Mouse (Mus musculus): ENCODE data around the gene Sik3. TPM values are rescaled to one million over a fixed set of nuclear protein-coding genes. Genes with fewer than 3 reads are reported as not detected.
"Not testable (repeated sequence)": the region's sequence is repeated elsewhere in the genome, so short reads cannot be mapped to it uniquely, and the experiment has no call there.

Gene Sik3
- polyA plus RNA-seq, 1 experiment from 2014 or later = 3.9 TPM

DNA sequence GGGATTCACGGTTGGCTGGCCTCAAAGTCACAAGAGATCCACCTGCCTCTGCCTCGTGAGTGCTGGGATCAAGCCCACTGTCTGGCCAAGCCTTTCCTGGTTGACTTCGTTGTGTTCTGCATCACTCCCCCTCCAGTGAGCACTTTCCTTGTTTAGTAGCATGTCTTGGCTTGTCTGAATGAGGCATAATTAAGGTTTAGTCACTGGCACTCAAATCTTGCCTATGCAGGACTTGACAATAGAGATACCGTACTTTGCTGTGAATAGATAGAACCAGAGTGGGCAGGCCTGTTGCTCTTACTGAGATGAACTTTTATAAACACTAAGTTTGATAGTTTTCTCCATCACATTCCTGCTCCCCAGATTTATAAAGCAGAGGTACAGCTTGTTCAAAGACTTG lies 56.4 kb downstream of the Sik3 start:
- 84% methylated on average over 4 of the region's 4 CpGs for WGBS
- H3K9me3 ChIP-seq (replicated peaks) = no peaks in the 10 kb centered on the region
- H3K4me3 ChIP-seq = no peak overlapping the region
- no peaks in the 10 kb centered on the region for H3K36me3 ChIP-seq
- no peak for DNase-seq (ENCODE audit: low spot score)
- no peak overlapping the region for H3K27ac ChIP-seq (replicated peaks)
- H3K4me1 ChIP-seq = peaks cover 14% of the 10 kb centered on the region; the same call in 1 of the 2 replicates
- no peaks in the 10 kb centered on the region for H3K27me3 ChIP-seq (ENCODE audit: low read depth, poor library complexity, severe bottlenecking)

DNA sequence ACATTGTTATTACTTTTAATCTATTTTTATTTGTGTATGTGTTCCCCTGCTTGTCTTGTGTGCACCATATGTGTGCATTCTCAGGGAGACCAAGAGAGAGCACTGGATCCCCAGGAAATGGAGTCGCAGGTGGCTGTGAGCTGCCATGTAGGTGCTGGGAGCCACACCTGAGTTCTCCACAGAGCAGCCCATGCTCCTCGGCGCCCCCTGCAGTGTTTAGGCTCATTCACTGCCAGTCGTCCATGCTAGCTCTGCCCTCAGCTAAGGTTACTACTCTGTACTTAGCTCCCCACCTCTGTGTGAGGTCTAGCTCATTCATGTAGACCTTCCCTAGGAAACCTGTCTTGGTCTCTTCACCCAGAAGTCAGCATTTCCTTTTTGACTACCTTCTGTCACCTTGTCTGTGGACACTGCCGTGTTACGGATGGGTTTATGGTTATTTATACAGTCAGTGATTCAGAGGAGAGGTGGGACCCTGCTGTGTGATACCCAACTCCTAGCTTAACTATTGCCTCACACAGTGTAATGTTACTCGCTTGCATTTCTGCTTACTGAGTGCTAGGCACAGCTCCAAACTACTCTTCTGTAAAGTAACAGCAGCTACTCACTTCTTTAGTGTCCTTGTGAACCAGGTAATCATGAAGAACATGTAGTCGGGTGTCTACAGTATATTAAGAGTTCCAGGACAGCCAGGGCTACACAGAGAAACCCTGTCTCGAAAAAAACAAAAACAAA lies 59.6 kb downstream of the Sik3 start:
- Histone ChIP-seq H3K9me3 (replicated peaks) (no peaks in the 10 kb centered on the region), H3K4me1 (peaks cover 13% of the 10 kb centered on the region; the same call in 1 of the 2 replicates), H3K4me3 (no peak overlapping the region), H3K36me3 (no peaks in the 10 kb centered on the region), H3K27ac (replicated peaks) (no peak overlapping the region), H3K27me3 (ENCODE audit: low read depth, poor library complexity, severe bottlenecking) (no peaks in the 10 kb centered on the region)
- WGBS = 73% methylated on average over 9 of the region's 9 CpGs
- no peak for DNase-seq (ENCODE audit: low spot score)

DNA sequence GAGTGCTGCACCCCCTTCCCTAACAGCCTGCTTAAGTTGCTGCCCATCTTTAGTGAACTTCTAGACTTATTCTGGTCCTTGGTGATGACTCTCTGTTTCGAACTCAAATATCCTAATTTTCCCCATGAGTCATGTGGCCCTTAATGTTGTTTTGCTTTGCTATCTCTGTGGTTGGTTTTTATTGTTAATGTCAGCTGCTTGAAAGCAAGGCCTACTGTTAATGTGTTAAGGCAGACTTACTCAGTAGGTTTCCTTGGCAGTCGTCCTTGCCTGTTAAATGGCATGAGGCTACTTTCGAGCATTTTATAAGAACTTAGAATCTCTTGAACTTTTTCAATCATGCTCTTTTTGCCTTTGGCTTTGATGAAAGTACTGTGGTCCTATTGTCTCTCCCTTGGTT lies 60.8 kb downstream of the Sik3 start:
- H3K9me3 ChIP-seq (replicated peaks) = no peaks in the 10 kb centered on the region
- no peaks in the 10 kb centered on the region for H3K27me3 ChIP-seq (ENCODE audit: low read depth, poor library complexity, severe bottlenecking)
- H3K4me1 ChIP-seq = 0 out of 2 replicates have a peak, but pooled peaks cover 6% of the 10 kb centered on the region
- no peak overlapping the region for H3K27ac ChIP-seq (replicated peaks)
- no peak for DNase-seq (ENCODE audit: low spot score)
- no peak overlapping the region for H3K4me3 ChIP-seq
- WGBS = 88% methylated on average over 3 of the region's 3 CpGs
- H3K36me3 ChIP-seq = no peaks in the 10 kb centered on the region

DNA sequence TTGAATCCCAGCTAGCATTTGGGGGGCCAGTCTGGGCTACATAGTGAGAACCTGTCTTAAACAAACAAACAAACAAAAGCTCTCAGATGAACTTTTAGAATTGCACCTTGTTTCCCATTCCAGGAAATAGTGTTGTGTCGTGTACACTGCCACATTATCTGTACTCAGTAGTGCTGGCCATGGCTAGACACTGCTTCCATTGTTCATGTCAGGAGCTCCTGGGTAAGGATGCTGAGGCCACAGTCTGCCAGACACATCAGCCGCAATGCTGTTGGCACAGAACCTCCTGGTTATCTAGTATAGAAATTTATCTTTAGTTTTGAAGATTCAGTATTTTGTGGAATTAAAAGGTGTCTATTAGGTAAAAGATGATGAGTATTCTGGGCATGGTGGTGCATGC lies 63.0 kb downstream of the Sik3 start:
- no peak for DNase-seq (ENCODE audit: low spot score)
- WGBS = 90% methylated on average over 2 of the region's 2 CpGs

DNA sequence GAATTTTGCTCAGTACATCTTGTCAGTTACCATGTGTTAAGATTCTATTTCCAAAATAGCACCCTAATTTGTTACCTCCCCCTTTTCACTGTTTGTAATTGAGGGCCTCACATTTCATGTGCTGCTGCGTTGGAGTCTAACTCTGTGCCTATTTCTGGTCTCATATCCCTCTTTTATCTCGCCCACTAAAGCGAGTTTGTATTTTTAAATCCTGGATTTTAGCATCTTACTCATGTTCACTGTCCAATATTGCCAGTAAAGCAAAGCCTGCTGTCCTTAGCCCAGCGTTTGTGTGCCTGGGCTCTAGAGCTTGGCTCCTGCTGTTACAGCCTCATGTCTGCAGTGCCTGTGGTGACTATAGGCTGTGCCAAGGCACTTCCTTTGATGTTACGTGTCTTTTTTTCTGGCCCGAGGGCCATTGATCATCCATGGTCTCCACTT lies 69.8 kb downstream of the Sik3 start:
- WGBS = 83% methylated on average over 6 of the region's 6 CpGs
- DNase-seq (ENCODE audit: low spot score) = no peak

More for the DNA sequence above, 63.0 kb downstream of the Sik3 start:
- Histone ChIP-seq H3K36me3 (no peaks in the 10 kb centered on the region), H3K27me3 (ENCODE audit: low read depth, poor library complexity, severe bottlenecking) (no peaks in the 10 kb centered on the region), H3K4me1 (0 out of 2 replicates have a peak, but pooled peaks cover 5% of the 10 kb centered on the region), H3K9me3 (replicated peaks) (no peaks in the 10 kb centered on the region), H3K27ac (replicated peaks) (no peak overlapping the region), H3K4me3 (no peak overlapping the region)

DNA sequence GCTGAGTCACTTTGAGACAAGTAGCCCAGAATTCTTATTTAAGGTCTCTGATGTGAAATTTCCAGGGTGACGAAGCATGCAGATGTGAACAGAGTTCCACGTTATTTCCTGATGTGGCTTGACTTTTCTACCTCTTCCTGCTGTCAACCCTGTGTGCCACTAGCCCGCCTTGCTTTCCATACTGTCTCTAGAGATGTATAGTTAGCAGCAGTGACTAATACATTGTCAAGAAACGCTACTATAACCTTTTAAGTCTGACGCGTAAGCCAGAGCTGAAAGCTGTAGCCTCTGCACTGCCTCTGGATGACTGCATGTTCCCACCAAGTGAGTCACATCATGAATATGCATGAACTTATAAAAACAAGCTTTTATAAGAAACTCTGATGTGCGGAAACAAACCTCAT lies 70.9 kb downstream of the Sik3 start:
- H3K4me3 ChIP-seq = no peak overlapping the region
- DNase-seq (ENCODE audit: low spot score) = no peak
- H3K4me1 ChIP-seq = peaks cover 18% of the 10 kb centered on the region
- H3K36me3 ChIP-seq = no peaks in the 10 kb centered on the region
- H3K27ac ChIP-seq (replicated peaks) = no peak overlapping the region
- H3K9me3 ChIP-seq (replicated peaks) = no peaks in the 10 kb centered on the region
- WGBS = 93% methylated on average over 7 of the region's 7 CpGs
- H3K27me3 ChIP-seq (ENCODE audit: low read depth, poor library complexity, severe bottlenecking) = no peaks in the 10 kb centered on the region

More for the DNA sequence above, 69.8 kb downstream of the Sik3 start:
- Histone ChIP-seq H3K4me1 (peaks cover 11% of the 10 kb centered on the region), H3K4me3 (no peak overlapping the region), H3K27ac (replicated peaks) (no peak overlapping the region), H3K36me3 (no peaks in the 10 kb centered on the region), H3K27me3 (ENCODE audit: low read depth, poor library complexity, severe bottlenecking) (no peaks in the 10 kb centered on the region), H3K9me3 (replicated peaks) (no peaks in the 10 kb centered on the region)

DNA sequence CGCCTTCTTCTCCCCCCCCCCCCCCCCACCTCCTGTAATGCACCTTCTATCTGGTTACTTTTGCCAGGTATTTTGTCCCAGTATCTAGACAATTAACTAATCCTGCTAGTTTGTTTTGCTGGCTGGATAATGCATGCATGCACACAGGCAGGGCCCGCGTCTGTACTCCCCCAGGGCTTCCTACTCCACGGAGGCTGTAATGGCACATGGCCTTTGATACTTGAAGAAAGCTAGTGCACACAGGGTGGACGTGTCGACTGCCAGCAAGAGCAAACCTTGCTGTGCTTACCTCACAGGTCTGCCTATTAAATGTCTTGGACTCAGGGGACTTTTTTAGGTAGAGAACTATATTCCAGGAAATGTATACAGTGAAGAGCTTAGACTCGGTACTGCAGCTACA lies 73.3 kb downstream of the Sik3 start:
- H3K9me3 ChIP-seq (replicated peaks) = no peaks in the 10 kb centered on the region
- H3K36me3 ChIP-seq = no peaks in the 10 kb centered on the region
- H3K27ac ChIP-seq (replicated peaks) = no peak overlapping the region
- H3K4me3 ChIP-seq = no peak overlapping the region
- H3K4me1 ChIP-seq = peaks cover 34% of the 10 kb centered on the region
- no peak for DNase-seq (ENCODE audit: low spot score)
- 85% methylated on average over 7 of the region's 7 CpGs for WGBS
- H3K27me3 ChIP-seq (ENCODE audit: low read depth, poor library complexity, severe bottlenecking) = no peaks in the 10 kb centered on the region

DNA sequence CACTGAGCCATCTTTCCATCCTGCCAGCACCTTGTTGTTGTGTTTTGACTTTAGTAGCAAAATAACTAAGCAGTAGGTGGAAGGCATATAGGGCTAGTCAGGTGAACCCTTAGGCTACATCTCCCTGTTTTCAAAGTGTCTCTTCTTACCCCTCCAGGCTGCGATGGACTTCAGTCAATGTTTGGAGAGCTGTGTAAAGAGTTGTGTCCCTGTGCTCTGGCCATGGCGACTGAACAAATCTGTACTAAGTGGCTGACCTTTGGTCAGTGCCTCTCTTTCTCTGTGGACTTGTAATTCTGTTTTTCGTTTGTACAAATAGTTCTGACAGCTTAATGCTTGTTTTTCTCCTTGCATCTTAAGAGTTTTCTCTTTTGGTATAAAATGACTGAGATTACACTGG lies 74.2 kb downstream of the Sik3 start:
- WGBS = 80% methylated on average over 3 of the region's 3 CpGs
- Histone ChIP-seq H3K4me3 (no peak overlapping the region), H3K9me3 (replicated peaks) (no peaks in the 10 kb centered on the region), H3K4me1 (peaks cover 34% of the 10 kb centered on the region), H3K27me3 (ENCODE audit: low read depth, poor library complexity, severe bottlenecking) (no peaks in the 10 kb centered on the region), H3K36me3 (no peaks in the 10 kb centered on the region), H3K27ac (replicated peaks) (no peak overlapping the region)
- no peak for DNase-seq (ENCODE audit: low spot score)

DNA sequence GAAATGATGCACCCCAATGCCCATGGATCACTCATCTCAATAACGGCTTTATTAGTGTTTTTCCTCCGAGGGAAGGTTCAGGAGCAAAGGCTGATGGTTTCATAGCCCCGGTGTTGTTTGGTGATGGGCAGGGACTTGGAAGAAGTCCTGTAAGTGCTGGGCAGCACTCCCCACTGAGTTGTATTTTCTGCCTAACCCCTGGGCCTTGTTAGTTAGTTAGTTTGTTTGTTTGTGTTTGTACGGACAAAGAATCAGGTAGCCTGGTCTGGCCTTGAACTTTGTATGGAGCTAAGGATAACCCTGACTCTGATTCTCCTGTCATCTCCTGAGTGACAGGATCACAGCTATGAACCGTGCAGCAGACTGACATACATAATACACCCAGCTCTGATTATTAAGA lies 74.8 kb downstream of the Sik3 start:
- Histone ChIP-seq H3K4me3 (no peak overlapping the region), H3K9me3 (replicated peaks) (no peaks in the 10 kb centered on the region), H3K27me3 (ENCODE audit: low read depth, poor library complexity, severe bottlenecking) (no peaks in the 10 kb centered on the region), H3K4me1 (peaks cover 34% of the 10 kb centered on the region), H3K36me3 (no peaks in the 10 kb centered on the region), H3K27ac (replicated peaks) (no peak overlapping the region)
- no peak for DNase-seq (ENCODE audit: low spot score)
- 90% methylated on average over 5 of the region's 5 CpGs for WGBS

DNA sequence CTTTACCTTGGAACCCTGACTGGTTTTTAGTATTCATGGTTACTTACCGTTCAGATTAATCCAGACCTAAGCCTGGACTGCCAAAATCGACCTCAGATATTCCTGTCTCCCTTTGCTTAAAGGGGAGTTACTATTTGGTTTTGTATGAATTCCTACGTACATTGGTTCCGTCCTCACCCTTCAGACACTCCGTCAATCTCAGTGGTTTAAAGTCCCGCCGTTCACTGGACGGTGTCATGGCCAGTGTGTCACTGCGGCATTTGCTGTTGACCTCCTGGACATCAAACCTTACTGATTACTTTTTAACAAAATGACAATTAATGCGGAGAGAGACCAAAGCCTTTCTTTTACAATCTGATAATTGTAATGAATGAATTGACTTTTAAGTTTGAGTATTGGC lies 76.1 kb downstream of the Sik3 start:
- Histone ChIP-seq H3K36me3 (no peaks in the 10 kb centered on the region), H3K27ac (replicated peaks) (no peak overlapping the region), H3K4me1 (peaks cover 34% of the 10 kb centered on the region), H3K4me3 (no peak overlapping the region), H3K27me3 (ENCODE audit: low read depth, poor library complexity, severe bottlenecking) (no peaks in the 10 kb centered on the region), H3K9me3 (replicated peaks) (no peaks in the 10 kb centered on the region)
- 91% methylated on average over 10 of the region's 10 CpGs for WGBS
- DNase-seq (ENCODE audit: low spot score) = no peak

DNA sequence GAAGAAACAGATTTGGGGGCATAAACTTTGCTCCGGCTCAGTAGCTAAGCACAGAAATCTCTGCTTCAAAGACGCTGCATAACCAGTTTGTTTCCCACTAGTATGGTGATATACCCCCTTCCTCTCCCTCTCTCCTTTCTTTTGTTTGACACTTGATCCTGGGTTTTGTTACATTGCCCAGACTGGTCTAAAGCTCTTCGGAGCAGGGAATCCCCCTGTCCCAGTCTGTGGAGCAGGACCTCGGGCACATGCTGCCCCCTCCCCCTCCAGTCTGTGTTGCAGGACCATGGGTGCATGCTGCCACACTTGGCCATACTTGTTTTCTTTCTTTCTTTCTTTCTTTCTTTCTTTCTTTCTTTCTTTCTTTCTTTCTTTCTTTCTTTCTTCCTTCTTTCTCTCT lies 77.4 kb downstream of the Sik3 start:
- WGBS = 35% methylated on average over 4 of the region's 4 CpGs
- Histone ChIP-seq H3K4me3 (no peak overlapping the region), H3K27me3 (ENCODE audit: low read depth, poor library complexity, severe bottlenecking) (no peaks in the 10 kb centered on the region), H3K36me3 (no peaks in the 10 kb centered on the region), H3K27ac (replicated peaks) (no peak overlapping the region), H3K4me1 (peaks cover 34% of the 10 kb centered on the region), H3K9me3 (replicated peaks) (no peaks in the 10 kb centered on the region)
- no peak for DNase-seq (ENCODE audit: low spot score)

DNA sequence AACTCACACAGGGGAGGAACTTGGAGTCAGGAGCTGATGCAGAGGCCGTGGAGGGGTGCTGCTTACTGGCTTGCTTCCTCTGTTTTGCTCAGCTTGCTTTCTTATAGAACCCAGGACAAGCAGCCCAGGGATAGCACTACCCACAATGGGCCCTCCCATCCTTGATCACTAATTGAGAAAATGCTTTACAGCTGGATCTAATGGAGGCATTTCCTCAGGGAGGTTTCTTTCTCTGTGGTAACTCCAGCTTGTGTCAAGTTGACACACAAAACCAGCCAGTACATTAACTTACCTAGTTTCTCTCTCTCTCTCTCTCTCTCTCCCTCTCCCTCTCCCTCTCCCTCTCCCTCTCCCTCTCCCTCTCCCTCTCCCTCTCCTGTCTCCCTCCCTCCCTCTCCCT lies 78.5 kb downstream of the Sik3 start:
- peaks cover 34% of the 10 kb centered on the region for H3K4me1 ChIP-seq
- H3K27me3 ChIP-seq (ENCODE audit: low read depth, poor library complexity, severe bottlenecking); H3K27ac ChIP-seq (replicated peaks); H3K4me3 ChIP-seq; H3K36me3 ChIP-seq; DNase-seq (ENCODE audit: low spot score); H3K9me3 ChIP-seq (replicated peaks): not testable (repeated sequence)
- 61% methylated on average over 1 of the region's 1 CpGs for WGBS

DNA sequence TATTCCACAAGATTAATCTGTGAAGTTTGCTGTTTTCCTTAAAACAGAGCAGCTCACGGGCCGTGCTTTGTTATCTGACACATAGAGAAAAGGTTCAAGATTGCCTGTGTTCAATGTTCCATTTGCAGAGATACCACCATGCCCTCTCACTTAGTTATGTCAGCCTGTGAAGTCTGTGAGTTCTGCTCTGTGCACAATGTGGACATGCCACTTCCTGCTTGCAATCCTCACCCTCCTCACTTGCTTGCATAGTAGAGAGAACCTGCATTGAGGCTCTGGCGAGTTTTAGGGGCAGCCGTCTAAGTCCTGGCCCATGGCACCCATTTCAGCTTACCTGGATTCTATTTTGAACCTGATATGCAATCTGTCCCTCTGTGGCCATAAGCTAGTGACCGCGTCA lies 80.0 kb downstream of the Sik3 start:
- H3K4me3 ChIP-seq = no peak overlapping the region
- H3K36me3 ChIP-seq = no peaks in the 10 kb centered on the region
- H3K4me1 ChIP-seq = peaks cover 21% of the 10 kb centered on the region
- no peaks in the 10 kb centered on the region for H3K9me3 ChIP-seq (replicated peaks)
- 96% methylated on average over 6 of the region's 6 CpGs for WGBS
- no peaks in the 10 kb centered on the region for H3K27me3 ChIP-seq (ENCODE audit: low read depth, poor library complexity, severe bottlenecking)
- H3K27ac ChIP-seq (replicated peaks) = no peak overlapping the region
- DNase-seq (ENCODE audit: low spot score) = no peak

Data from midbrain, embryonic 10.5 days (tissue).